Mouse (Mus musculus) natural killer cell, adult 2 months (primary cell): Measurements from ENCODE around the gene Cers2.

Experiments
- DNase-seq, 2 experiments: peaks; one replicate each; pipeline ENCODE4 v3.0.0; 2022; ENCODE audit warnings: low spot score in 2 of 2

Cers2 gene

DNA sequence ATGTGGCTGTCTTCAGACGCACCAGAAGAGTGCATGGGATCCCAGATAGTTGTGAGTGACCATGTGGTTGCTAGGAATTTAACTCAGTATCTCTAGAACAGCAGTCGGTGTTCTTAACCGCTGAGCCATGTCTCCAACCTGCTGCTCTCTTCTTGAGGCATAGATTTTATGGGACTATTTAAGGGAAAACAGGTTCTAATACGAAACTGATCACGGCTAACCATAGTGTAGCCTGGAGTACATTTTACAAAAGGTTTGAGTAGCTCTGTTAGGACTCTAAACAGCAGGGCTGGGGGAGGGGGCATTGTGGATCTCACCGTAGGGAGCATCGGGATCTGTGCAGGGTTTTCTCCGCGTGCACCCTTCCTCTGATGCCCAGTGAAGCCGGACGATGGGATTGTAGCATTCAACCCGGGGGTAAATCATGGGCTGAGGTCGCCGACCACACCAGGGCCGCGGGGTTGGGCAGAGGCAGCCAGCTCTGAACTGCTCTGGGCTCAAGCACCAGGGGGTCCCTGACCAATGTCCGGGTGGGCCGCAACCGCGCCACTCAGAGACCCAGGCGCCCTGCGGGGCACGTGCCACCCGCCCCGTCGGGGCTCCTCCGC lies at the start of gene Cers2:
Gene Cers2 (plus strand): TSS at position 306 of the 608 bp plus-strand sequence.
- DNase-seq: no peak

DNA sequence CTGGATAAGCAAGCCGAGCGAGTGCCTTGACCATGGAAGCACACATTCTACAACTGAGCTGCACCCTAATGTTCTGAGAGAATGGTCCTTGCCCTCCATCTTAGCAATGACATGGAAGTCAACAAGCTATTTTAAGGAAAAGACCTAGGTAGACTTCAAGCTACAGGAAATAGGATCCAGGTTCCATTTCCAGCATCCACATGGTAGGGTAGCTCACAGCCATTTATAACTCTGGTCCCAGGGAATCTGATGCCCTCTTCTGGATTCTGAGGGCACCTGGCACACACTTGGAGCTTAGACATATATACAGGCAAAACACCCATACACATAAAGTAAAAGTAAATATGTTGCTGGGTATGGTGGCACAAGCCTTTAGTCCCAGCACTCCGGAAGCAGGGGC lies 48.5 kb upstream of the Cers2 start:
- no peak for DNase-seq

DNA sequence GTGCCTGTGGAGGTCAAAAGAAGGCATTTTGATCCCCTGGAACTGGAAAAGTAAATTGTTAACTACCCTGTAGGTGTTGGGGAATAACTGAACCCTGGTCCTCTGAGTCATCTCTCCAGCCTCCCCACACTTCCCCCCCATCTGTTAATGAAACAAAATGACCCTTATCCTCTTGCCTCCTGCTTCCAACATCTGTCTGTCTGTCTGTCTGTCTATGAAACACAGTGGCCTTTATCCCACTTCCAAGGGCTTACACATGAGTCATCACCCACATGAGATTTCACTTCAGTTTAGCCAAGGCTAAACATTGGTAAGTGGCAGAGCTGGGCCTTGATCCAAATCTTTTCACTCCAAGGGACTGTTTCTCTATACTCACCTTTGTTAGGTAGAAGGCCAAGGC lies 46.7 kb upstream of the Cers2 start:
- no peak for DNase-seq

DNA sequence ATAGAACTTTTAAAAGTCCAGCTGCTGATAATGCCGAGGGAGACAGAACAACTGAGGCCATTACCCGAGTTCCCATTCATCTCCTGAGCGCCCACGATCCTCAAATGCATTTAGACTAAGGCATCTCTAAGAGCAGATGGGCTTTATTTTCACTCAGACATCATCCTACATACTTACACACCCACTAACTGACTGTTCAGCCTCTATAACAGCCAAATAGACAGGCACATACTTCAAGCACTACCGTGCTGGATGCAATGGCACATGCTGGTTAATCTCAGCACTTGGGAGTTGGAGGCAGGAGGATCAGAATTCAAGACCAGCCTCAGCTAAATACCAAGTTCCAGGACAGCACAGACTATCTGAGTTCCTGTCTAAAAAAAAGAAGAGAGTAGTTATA lies 44.8 kb upstream of the Cers2 start:
- no peak for DNase-seq

GRCm38 (mm10) chr3:95270766-95271364 lies 43.7 kb upstream of the Cers2 start:
- DNase-seq: no peak

DNA sequence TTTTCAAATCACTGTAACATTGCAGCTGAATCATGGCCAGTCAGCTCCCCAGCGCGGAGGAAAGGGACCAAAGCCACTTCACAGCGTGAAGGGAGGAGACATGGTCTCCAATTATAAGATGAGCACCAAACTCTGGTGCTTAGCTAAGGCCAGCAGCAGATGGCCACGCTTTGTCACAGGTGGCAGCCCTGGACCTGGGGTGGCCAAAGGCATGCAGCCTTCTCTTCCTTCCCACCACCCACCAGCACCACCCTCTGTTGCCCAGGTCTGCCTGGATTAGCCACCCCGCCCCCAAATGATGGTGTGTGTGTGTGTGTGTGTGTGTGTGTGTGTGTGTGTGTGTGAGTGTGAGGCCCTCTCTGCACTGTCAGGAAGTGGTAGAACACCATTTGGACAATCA lies 41.1 kb upstream of the Cers2 start:
- DNase-seq: no peak

DNA sequence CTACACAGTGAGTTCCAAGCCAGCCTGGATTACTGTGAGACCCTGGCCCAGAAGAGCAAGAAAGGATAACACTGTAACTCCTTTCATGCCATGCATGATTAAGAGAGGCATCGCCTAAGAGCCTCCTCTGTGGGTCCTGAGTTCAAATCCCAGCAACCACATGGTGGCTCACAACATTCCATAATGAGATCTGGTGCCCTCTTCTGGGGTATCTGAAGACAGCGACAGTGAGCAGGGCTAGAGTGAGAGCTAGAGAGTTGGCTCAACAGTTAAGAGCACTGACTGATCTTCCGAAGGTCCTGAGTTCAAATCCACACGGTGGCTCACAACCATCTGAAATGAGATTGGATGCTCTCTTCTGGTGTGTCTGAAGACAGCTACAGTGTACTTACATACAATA lies 40.1 kb upstream of the Cers2 start:
- no peak for DNase-seq

DNA sequence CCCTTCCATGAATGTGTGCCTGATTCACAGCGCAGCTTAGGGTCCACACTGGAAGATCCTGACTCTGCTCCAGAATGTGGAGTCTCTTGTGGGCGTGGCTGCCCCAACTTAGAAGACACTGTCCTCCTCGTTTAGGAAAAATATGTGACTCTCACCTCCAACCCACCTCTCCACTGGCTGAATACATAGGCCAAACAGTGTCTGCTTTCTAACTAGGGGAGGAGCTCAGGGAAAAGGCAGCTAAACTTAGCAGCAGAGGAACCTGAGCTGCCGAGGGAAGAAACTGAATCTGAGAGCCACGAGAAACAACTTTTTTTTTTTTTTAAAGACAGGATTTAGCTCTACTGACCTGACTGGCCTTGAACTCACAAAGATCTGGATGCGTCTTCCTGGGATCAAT lies 39.4 kb upstream of the Cers2 start:
- no peak for DNase-seq

- no peak for DNase-seq
Measured at GRCm38 (mm10) chr3:95276428-95276934, 38.1 kb upstream of the Cers2 start.

DNA sequence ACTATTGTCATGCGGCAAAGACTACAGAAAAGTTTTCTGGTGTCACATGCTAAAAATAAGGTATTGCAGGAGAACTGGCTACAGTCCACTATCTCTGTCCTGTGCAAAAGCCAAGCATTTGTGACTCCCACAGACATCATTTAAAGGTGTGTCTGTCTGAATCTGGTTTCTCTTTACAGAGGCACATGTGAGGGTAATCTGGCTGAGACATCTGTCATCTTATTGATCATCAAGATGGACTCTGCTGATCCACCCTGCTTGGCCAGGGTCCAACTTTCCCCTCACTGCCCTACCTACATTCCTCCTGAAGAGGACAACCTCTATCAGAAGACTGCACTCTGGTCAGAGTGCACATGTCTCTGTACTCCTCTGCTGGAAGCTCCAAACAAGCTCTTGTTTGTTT lies 37.4 kb upstream of the Cers2 start:
- no peak for DNase-seq

GRCm38 (mm10) chr3:95280747-95281146 lies 33.8 kb upstream of the Cers2 start:
- peak in 1 of 2 experiments; percentile 13 for DNase-seq

DNA sequence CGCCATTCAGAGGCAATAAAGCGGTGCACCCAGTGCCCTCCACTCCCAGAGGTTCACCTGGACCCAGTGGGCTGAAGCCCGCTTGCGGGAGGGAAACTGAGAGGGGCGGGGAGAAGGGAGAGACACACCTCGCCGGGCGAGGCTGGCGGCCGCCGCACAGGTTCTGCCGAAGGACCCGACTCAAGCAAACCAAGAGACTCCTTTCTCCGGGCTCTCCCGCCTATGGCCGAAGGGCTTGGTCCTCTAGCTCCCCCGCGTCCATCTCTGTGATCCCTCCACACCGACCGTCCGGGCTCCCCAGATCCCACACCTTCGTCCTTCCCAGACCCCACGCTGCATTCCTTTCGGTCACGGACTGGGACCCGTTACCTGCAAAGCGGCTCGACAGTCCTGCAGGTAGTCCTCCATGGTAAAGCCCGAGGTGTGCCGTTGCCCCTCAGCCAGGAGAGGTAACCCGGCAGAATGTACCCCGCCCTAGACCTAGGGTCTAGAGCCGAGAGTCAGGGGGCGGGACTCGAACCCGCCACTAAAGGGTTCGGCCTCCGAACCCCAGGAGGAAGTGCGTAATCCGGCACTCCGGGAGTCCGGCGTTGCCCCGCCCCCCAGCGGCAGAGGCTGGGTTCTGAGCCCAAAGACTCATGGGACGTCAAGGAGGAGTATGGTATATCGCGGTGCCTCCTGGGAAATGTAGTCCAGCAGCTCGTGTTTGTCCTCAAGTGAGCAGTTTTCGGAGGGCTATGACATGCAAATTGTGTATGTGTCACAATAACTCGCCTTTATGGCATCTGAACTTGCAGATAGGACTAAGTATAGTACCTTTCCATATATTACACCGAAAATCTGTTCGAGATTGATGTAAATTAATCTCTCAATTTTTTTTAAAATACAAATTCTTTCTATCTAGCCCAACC lies 33.1 kb upstream of the Cers2 start, which contains the start of the genes Mindy1 and Prune1:
Gene Mindy1 (plus strand): TSS at position 130 of the 911 bp plus-strand sequence.
Gene Prune1 (minus strand): TSS at position 861 of the 911 bp plus-strand sequence.
- DNase-seq: peak; percentile 97 to 98

DNA sequence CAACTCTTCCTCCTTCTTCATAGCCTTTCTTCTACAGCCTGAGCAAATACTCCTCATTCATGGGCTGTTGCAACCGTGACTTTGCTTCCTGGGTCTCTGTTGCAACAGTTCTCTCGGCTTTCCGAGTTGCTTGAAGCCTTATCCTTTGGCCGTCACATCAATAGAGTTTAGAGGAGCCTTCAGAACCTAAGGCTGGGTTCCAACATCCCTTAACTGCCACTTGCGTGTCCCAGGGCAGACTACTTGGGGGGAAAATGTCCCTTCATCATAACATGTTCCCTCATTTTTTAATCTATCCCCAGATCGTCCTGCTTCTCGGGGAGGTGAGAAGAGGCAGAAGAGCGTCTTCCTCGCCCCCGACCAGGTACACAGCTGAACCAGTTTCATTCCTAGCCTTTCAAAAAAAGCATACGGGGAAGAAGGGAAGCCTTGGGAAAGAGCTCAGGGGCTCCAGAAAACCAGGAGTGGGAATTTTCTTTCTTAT lies 32.2 kb upstream of the Cers2 start:
- peak; percentile 18 to 32 for DNase-seq

DNA sequence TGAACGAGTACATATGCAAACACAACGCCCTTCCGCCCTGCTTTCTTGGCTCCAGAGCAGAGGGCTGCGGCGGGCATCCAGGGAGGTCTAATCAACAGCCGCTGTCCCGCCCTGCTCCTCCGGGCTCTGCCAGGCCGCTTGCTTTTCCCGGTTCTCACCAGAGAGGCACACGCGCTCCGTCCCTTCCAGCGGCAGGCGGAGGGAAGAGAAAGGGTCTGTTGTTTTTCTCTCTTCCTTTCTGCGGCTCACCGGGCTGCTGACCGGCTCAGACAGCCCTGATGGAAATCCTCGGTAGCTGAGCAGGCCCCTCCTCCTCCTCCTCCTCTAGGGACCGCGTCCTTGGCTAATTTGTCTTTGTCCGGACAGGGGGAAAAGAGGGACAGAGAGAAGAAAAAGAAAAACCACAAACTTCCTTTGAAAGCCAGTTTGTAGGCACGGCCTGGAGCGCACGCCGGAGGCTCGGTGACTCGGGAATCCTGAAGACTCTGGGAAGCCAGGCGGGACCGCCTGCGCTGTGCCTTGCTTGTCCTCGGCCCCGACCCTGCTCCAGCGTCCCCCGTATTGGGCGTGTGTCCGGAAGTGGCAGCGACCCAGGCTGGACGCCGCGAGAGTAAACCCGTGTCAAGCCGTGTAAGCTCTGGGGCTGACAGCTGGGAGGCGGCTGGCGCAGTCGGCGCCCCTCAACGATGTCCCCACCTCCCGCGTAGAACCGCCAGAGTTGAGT lies 31.6 kb upstream of the Cers2 start:
- DNase-seq: peak; percentile 30 to 39

DNA sequence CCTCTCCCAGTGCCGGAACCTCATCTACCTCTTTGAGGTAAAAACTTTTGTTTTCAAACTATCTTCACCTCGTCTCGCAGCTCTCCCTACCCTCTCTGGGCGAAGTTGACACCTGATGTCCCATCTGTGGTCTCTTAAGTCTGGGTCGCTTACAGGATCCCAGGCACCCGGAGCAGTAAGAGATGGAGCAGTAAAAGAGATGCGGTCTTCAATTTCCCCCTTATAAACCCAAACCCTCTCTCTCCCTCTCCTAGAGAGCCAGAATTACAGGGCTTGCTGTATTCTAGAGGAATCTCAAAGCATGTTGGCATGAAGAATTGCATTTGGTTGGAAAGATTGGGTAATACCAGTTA lies 31.0 kb upstream of the Cers2 start:
- no peak for DNase-seq

DNA sequence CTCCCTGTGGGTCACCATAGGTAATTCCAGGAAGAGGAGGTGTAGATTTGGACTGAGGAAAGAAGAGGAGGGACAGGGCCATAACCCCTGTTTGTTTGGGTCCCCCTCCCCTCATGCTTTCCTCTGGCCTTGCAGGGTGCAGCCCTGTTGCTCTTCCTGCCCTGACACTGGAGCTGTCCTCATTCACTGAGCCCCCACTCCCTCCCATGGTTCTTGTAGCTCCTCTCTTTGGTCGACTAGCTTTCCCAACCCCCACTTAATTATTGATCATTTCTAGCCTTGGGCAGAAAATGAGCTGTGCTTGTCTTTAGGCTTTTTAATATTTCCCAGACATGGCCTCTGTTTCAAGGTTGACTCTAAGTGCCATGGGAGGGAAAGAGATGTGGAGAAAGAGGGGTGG lies 30.5 kb upstream of the Cers2 start:
- DNase-seq: no peak

DNA sequence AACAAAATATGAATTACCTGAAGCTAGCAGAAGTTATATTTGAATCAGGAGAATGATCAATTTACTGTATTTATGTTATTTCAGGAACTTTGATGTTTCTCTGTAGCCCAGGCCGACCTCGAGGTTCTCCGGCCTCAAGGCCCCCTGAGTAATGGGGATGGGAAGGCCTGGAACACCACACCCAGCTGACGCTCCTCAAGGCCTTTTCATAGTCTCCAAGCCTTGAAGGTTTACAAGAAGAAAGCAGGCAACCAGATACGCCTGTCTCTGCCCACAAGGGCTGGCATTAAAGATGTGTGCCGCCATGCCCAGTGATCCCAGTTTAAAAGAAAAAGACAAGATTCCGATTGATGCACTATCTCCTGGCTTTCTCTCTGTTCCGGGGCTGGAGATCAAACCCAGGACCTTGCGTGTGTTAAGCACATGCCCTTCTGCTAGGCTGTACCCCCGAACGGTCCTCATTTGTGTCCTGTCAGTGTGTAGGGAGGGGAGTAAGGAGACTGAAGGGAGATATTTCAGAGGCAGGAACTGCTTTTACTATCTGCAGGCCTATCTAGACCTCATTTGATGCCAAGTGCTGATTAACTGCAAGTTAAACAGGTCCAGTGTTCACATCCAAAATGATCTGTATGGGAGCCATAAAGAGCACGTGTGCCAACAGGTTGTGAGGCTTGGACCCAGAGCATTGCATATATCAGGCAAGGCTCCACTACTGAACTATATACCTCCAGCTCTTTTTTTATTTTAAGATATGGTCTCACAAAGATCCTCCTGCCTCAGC lies 29.9 kb upstream of the Cers2 start:
- DNase-seq: no peak

GRCm38 (mm10) chr3:95285390-95285789 lies 29.2 kb upstream of the Cers2 start:
- no peak for DNase-seq

DNA sequence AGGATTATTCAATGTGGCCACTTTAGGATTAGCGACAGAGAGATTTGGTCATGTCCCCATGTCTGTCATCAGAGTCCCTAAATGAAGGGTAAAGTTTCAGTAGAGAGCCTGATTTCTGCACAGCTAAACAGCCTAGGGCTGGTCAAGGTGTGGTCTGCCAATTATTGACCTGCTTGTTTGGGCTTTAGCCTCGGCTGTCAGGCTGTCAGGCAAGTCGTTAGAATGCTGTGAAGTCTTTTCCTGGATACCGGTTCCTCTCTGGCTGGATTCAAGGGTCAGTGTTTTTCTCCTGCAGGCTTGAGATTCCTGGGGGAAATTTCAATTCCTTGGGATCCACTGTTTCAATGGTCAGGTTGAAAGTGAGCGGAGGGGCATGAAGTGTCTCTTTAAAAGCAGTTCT lies 28.6 kb upstream of the Cers2 start:
- DNase-seq: no peak

GRCm38 (mm10) chr3:95286510-95286909 lies 28.1 kb upstream of the Cers2 start:
- no peak for DNase-seq

DNA sequence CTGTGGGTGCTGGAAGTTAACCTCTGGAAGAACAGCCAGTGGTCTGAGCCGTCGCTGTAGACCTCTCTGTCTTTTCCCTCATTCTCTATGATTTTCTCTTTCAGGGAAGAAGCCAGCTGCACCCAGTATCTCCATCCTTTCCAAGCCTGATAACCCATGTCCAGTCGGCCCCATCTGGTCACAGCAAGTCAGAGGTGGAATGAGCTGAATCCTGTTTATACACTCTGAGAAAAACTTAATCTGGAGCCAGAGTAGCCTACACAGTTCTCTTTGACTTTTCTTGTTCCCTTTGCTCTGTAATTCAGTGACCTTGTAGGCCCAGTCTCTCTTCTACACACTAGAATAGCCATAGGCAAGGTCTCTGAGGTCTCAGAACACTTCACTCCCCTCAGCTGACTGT lies 27.1 kb upstream of the Cers2 start:
- no peak for DNase-seq
